Mouse (Mus musculus) erythroblast, embryonic 14.5 days (primary cell): ENCODE results near the gene Dact3.

Experiments
- GATA1 ChIP-seq: IDR thresholded peaks from 2 replicates; pipeline ENCODE4 v1.6.1; 2012; ENCODE audit warnings: low read length, inconsistent platforms, mixed read lengths
- TAL1 ChIP-seq: IDR thresholded peaks from 3 replicates; pipeline ENCODE4 v1.6.1; 2012; ENCODE audit warnings: low read length, inconsistent platforms, mixed read lengths

DNA sequence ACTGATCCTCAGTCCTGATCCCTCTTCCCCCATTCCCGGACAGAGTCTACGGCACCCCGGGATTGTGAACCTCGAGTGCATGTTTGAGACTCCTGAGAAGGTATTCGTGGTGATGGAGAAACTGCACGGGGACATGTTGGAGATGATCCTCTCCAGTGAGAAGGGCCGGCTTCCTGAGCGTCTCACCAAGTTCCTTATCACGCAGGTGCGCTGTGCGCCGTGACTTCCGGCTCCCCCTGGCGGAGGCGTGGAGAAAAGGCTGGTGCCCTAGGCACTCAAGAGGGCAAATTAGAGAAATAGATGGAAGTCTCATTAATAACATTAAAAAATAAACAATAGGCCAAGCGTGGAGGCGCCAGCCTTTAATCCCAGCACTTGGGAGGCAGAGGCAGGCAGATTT, 16.8 kb upstream of the Dact3 start:
- TF ChIP-seq GATA1, result no peak
- no peak for TF ChIP-seq TAL1
